Mouse (Mus musculus) frontal cortex, adult 2 months (tissue): Measurements from ENCODE around the gene Gm20896. TPM values are rescaled to one million over a fixed set of nuclear protein-coding genes. Genes with fewer than 3 reads are reported as not detected.
"Not testable (repeated sequence)": the region's sequence is repeated elsewhere in the genome, so short reads cannot be mapped to it uniquely, and the experiment has no call there.

Source experiments
- DNase-seq, 2 experiments: peaks; one replicate each; pipeline ENCODE4 v3.0.0; 2022; ENCODE audit warnings: low spot score in 1 of 2; ENCODE audit errors: extremely low spot score in 1 of 2
- polyA plus RNA-seq: library from polyadenylated mRNA; depleted of rRNA; stranded (reverse); fragments of >200 nt; gene quantifications from 2 replicates; pipeline ENCODE4 v1.2.3, GENCODE M21; 2012; rRNA removed

The Gm20896 gene
- not detected in 2 replicates for polyA plus RNA-seq

DNA sequence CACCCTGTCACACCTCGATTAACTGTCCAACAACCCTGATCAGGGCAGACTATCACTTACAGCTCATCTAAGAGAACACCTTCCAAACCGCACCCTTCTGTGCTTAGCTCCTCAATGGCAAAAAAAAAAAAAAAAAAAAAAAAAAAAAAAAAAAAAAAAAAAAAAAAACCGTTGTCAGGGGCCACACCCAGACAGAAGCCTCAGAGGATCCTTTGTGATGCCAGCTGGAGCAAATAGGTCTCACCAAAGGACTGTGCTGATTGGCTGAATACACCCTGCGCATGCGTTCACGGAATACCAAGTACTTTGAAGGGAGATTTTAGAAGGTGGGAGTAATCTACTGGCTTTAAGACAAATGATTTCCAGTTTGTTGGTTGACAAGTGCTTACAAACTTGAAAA is at the start of gene Gm20896:
Gm20896 (minus strand) TSS at position 101 of the 400 bp plus-strand sequence.
- not testable (repeated sequence) for DNase-seq
